ENCODE assay signal across 9 mouse cellular contexts in genomic region chr16:96376342-96376741, GRCm38 (mm10).
DNase-seq lines count a peak whose midpoint lies in the region; ATAC-seq and TF ChIP-seq lines count a peak whose summit lies in the region.
"Had no signal": no experiment of that assay in that cellular context is flagged by ENCODE, and none has a peak within 500 bp of the region (broad histone marks: within the 10 kb centered on the region; RNA-seq: fewer than 3 reads in every experiment).

No protein-coding gene starts in this region.

- no peaks in the 10 kb centered on the region for H3K4me1 ChIP-seq in forebrain, postnatal 0 days (ENCODE audit: insufficient read depth)
- no peaks in the 10 kb centered on the region for H3K4me1 ChIP-seq in forebrain, embryonic 12.5 days
- H3K4me1 ChIP-seq: liver, embryonic 15.5 days had no signal

- TF ChIP-seq CTCF in forebrain, postnatal 0 days (IDR thresholded peaks at IDR 0.05; ENCODE audit: low read depth): no peak

- no peak overlapping the region for H3K4me2 ChIP-seq in forebrain, postnatal 0 days (ENCODE audit: low read depth)
- no peak overlapping the region for H3K4me2 ChIP-seq in forebrain, embryonic 12.5 days
- H3K4me2 ChIP-seq: liver, embryonic 15.5 days had no signal

- WGBS in forebrain, postnatal 0 days: 11% methylated on average over 7 of the region's 7 CpGs
- WGBS in forebrain, embryonic 12.5 days: 23% methylated on average over 7 of the region's 7 CpGs

- H3K4me3 ChIP-seq in forebrain, postnatal 0 days (ENCODE audit: low read depth, low read length): no peak overlapping the region
- no peak overlapping the region for H3K4me3 ChIP-seq in forebrain, embryonic 12.5 days (replicated peaks)
- H3K4me3 ChIP-seq: liver, embryonic 15.5 days had no signal

- H3K36me3 ChIP-seq in forebrain, postnatal 0 days (ENCODE audit: insufficient read depth): no peaks in the 10 kb centered on the region
- no peaks in the 10 kb centered on the region for H3K36me3 ChIP-seq in forebrain, embryonic 12.5 days (replicated peaks)
- H3K36me3 ChIP-seq: liver, embryonic 15.5 days had no signal

- no peak overlapping the region for H3K9ac ChIP-seq in forebrain, postnatal 0 days
- no peak overlapping the region for H3K9ac ChIP-seq in forebrain, embryonic 12.5 days
- H3K9ac ChIP-seq: liver, embryonic 15.5 days had no signal

- H3K27ac ChIP-seq in forebrain, postnatal 0 days (ENCODE audit: low read depth, low read length): no peak overlapping the region
- no peak overlapping the region for H3K27ac ChIP-seq in forebrain, embryonic 12.5 days
- H3K27ac ChIP-seq: liver, embryonic 15.5 days had no signal

- no peaks in the 10 kb centered on the region for H3K27me3 ChIP-seq in forebrain, postnatal 0 days (ENCODE audit: insufficient read depth, low read length)
- H3K27me3 ChIP-seq in forebrain, embryonic 12.5 days: no peaks in the 10 kb centered on the region
- H3K27me3 ChIP-seq: liver, embryonic 15.5 days had no signal

- H3K9me3 ChIP-seq in forebrain, postnatal 0 days (ENCODE audit: low read length): no peaks in the 10 kb centered on the region
- H3K9me3 ChIP-seq in forebrain, embryonic 12.5 days: no peaks in the 10 kb centered on the region
- H3K9me3 ChIP-seq: liver, embryonic 15.5 days had no signal

- no peak for ATAC-seq in forebrain, postnatal 0 days
- no peak for ATAC-seq in forebrain, embryonic 12.5 days (ENCODE audit: low FRiP score)
- no peak for ATAC-seq in CD4-positive, CD25-positive, alpha-beta regulatory T cell, adult 4 months
- no peak for ATAC-seq in erythroblast, adult 5-6 weeks (replicated peaks; ENCODE audit: low FRiP score, poor library complexity, severe bottlenecking)

- DNase-seq in forebrain, postnatal 0 days: peak; percentile 41
- DNase-seq in Muller cell, postnatal 12 days (ENCODE audit: inconsistent ontology term): peak; percentile 12
- DNase-seq in forelimb bud, embryonic 11.5 days (ENCODE audit: low read depth, low spot score): peak; percentile 81
- peak; percentile 74 to 89 for DNase-seq in lung, adult 18-20 months
- DNase-seq in urinary bladder, adult 18-20 months (ENCODE audit: low spot score in 2 of 2): no peak

Comparison
In these comparisons a context has a peak if more than half of its experiments do, and no peak if none do; other contexts are left out.
1. DNase-seq: peak in forebrain, postnatal 0 days (single experiment), Muller cell, postnatal 12 days (single experiment), forelimb bud, embryonic 11.5 days (single experiment) and lung, adult 18-20 months (2 of 2); none in urinary bladder, adult 18-20 months (0 of 2).